Mouse (Mus musculus) neutrophil, adult 83 days (primary cell): Measurements from ENCODE around the gene Ccdc71. TPM values are rescaled to one million over a fixed set of nuclear protein-coding genes. Genes with fewer than 3 reads are reported as not detected.

ENCODE experiments used
- total RNA-seq, 2 experiments: library from RNA; stranded (reverse); gene quantifications; one replicate each; pipeline ENCODE4 v1.2.4; 2023

Ccdc71 gene
- 10 to 100 TPM; 11.6 to 14.8 TPM for total RNA-seq

GRCm38 (mm10) chr9:108460319-108461178 is at the start of gene Ccdc71:
TSS of gene Ccdc71 (plus strand) at chr9:108460527.

GRCm38 (mm10) chr9:108428384-108428783 is 31.9 kb upstream of the Ccdc71 start, which contains the start of gene Ccdc36:
TSS of gene Ccdc36 (minus strand) at chr9:108428484.

GRCm38 (mm10) chr9:108436182-108436581 is 24.1 kb upstream of the Ccdc71 start, which contains the start of gene BC048562:
TSS of gene BC048562 (plus strand) at chr9:108436482.

GRCm38 (mm10) chr9:108461181-108461631 is 879 bp downstream of the Ccdc71 start, which contains the start of gene Klhdc8b:
TSS of gene Klhdc8b (minus strand) at chr9:108461581.

GRCm38 (mm10) chr9:108479721-108480351 is 19.5 kb downstream of the Ccdc71 start, which contains the start of gene Lamb2:
TSS of gene Lamb2 (plus strand) at chr9:108479736.

GRCm38 (mm10) chr9:108490559-108491285 is 30.4 kb downstream of the Ccdc71 start, which contains the start of gene Usp19:
TSS of gene Usp19 (plus strand) at chr9:108490602.

GRCm38 (mm10) chr9:108507619-108508434 is 47.5 kb downstream of the Ccdc71 start, which contains the start of gene Qars:
TSS of gene Qars (plus strand) at chr9:108507706.

Other genes with a start within 250 kb of the Ccdc71 start
- 1 to 10 TPM; 6.3 to 6.9 TPM for gene Dag1, start 196.6 kb upstream of the Ccdc71 start, total RNA-seq
- gene Nicn1, start 170.1 kb upstream of the Ccdc71 start, total RNA-seq = 1 to 10 TPM; 1.0 to 2.8 TPM
- gene Amt, start 163.7 kb upstream of the Ccdc71 start, total RNA-seq = under 1 TPM in 1 of 2 experiments, not detected in 1; 0.68 TPM
- 100 to 1,000 TPM; 425 to 443 TPM for gene Rhoa, start 154.4 kb upstream of the Ccdc71 start, total RNA-seq
- 10 to 100 TPM; 13.5 to 13.9 TPM for gene Tcta, start 154.4 kb upstream of the Ccdc71 start, total RNA-seq
- 1,000 to 10,000 TPM; 1,372 to 1,471 TPM for gene Gpx1, start 121.6 kb upstream of the Ccdc71 start, total RNA-seq
- gene Usp4, start 112.7 kb upstream of the Ccdc71 start, total RNA-seq = 100 to 1,000 TPM; 119 to 129 TPM
- gene 1700102P08Rik, start 67.7 kb upstream of the Ccdc71 start, total RNA-seq = 1 to 10 TPM; 1.6 to 2.5 TPM
- gene Ccdc36, start 32.0 kb upstream of the Ccdc71 start, total RNA-seq = not detected
- gene BC048562, start 24.0 kb upstream of the Ccdc71 start, total RNA-seq = not detected
- gene Klhdc8b, start 1.1 kb downstream of the Ccdc71 start, total RNA-seq = 1 to 10 TPM; 2.1 to 2.2 TPM
- gene Lamb2, start 19.2 kb downstream of the Ccdc71 start, total RNA-seq = 1 to 10 TPM in 1 of 2 experiments, under 1 TPM in 1; 0.96 to 1.7 TPM
- 100 to 1,000 TPM; 123 to 147 TPM for gene Usp19, start 30.1 kb downstream of the Ccdc71 start, total RNA-seq
- 100 to 1,000 TPM; 107 to 126 TPM for gene Qars, start 47.2 kb downstream of the Ccdc71 start, total RNA-seq
- gene Qrich1, start 56.3 kb downstream of the Ccdc71 start, total RNA-seq = 10 to 100 TPM; 82.5 to 91.3 TPM
- 100 to 1,000 TPM; 102 to 111 TPM for gene Impdh2, start 99.8 kb downstream of the Ccdc71 start, total RNA-seq
- gene Ndufaf3, start 106.9 kb downstream of the Ccdc71 start, total RNA-seq = 10 to 100 TPM; 21.8 to 22.4 TPM
- gene Dalrd3, start 109.4 kb downstream of the Ccdc71 start, total RNA-seq = 10 to 100 TPM; 24.9 to 27.7 TPM
- 1 to 10 TPM; 5.9 to 6.6 TPM for gene Wdr6, start 118.2 kb downstream of the Ccdc71 start, total RNA-seq
- gene P4htm, start 137.1 kb downstream of the Ccdc71 start, total RNA-seq = 1 to 10 TPM in 1 of 2 experiments, under 1 TPM in 1; 0.48 to 1.1 TPM
- 10 to 100 TPM; 67.0 to 74.0 TPM for gene Arih2, start 188.9 kb downstream of the Ccdc71 start, total RNA-seq
- gene Slc25a20, start 201.6 kb downstream of the Ccdc71 start, total RNA-seq = 10 to 100 TPM; 19.1 to 22.3 TPM
- 10 to 100 TPM; 13.0 to 16.8 TPM for gene Prkar2a, start 228.8 kb downstream of the Ccdc71 start, total RNA-seq